Mouse (Mus musculus): ENCODE measurements around the gene Trim30d. TPM values are rescaled to one million over a fixed set of nuclear protein-coding genes. Genes with fewer than 3 reads are reported as not detected.
"Not testable (repeated sequence)": the region's sequence is repeated elsewhere in the genome, so short reads cannot be mapped to it uniquely, and the experiment has no call there.

Gene Trim30d
- polyA plus RNA-seq (2015; fragmentation: Nextera tagmentation; extraction: Ambion mirVana): 0.31 and 0.68 TPM in 2 replicates

DNA sequence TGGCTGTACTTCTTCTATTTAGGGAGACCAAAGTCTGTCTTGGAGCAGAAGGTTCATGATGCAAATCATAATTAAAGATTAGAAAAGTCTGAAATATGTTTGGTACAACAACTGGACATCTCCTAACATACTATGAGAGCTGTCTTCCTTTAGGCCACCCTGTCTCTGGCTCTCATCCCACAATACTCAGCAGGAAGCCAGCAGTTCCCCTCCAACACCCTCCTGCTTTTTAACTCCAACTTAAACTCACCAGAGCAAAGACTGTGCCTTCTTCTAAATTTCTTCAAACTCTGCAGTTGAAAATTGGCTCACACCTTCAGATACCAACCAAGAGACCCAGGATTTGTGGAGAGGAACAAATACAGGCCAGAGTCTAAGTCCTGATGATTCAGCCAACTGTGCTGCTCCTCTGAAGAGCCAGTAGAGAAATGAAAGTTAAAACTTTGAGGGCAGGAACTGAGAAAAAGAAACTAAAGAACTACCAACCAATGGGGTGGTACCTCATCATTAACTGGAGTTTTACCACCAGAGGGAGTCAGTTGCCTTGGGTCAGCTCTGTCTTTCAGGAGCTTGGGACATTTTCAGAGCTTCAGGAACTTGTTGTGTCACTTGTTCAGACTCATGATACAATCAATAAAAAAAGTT is at the start of gene Trim30d:
Gene Trim30d (minus strand): TSS at position 429 of the 645 bp plus-strand sequence.
- ATAC-seq (ENCODE audit: low FRiP score, low read depth); H3K9ac ChIP-seq; H3K27me3 ChIP-seq; H3K4me1 ChIP-seq (replicated peaks); H3K27ac ChIP-seq (replicated peaks); H3K4me2 ChIP-seq; H3K9me3 ChIP-seq; H3K36me3 ChIP-seq; H3K4me3 ChIP-seq: not testable (repeated sequence)

DNA sequence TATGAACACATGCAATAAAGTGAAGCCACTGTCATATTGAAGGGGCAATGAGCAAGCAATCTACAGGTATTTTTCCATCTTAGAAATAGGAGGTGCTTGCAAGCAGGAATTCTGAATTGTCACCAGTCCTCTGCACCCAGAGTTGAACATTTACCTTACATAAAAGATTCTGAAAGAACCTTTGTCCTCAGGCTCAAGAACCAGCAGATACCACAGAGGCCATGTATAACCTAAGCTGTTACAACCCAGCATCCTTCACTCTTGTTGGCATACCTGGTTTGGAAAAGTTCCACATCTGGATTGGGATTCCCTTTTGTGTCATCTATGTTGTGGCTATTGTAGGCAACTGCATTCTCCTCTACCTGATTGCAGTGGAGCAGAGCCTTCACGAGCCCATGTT is 45.1 kb upstream of the Trim30d start:
- H3K9ac ChIP-seq: no peak overlapping the region
- no peaks in the 10 kb centered on the region for H3K27me3 ChIP-seq
- H3K36me3 ChIP-seq: no peaks in the 10 kb centered on the region
- H3K4me2 ChIP-seq: no peak overlapping the region
- H3K4me3 ChIP-seq: no peak overlapping the region
- no peaks in the 10 kb centered on the region for H3K9me3 ChIP-seq
- ATAC-seq (ENCODE audit: low FRiP score, low read depth): no peak
- WGBS: 76% methylated on average over 1 of the region's 1 CpGs
- H3K27ac ChIP-seq (replicated peaks): no peak overlapping the region
- H3K4me1 ChIP-seq (replicated peaks): no peaks in the 10 kb centered on the region

DNA sequence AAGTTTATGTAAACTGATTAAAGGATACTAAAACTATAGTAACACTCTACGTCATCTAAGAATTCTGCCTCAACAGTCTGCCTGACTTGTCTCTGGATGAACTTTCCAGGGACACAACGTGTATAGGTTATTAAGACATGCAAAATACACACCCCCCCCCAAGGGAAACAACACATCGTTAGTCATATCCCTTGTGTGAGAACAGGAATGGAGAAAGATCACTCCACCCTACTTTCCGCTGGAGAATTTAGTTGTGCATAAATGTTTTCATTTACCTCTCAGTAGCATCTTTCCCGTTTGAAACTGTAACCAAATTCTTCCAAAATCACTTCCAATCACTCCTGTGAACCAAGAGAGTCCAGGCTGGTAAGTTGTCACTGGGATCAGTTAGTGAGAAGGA is 42.2 kb upstream of the Trim30d start, which contains the start of gene Olfr651:
Gene Olfr651 (plus strand): TSS at position 301 of the 400 bp plus-strand sequence.
- H3K4me3 ChIP-seq: no peak within 1 kb of the TSS
- no peak within 1 kb of the TSS for H3K9ac ChIP-seq
- no peak within 1 kb of the TSS for H3K4me2 ChIP-seq
- no peaks in the 10 kb centered on the region for H3K4me1 ChIP-seq (replicated peaks)
- no peaks in the 10 kb centered on the region for H3K9me3 ChIP-seq
- no peak within 1 kb of the TSS for H3K27ac ChIP-seq (replicated peaks)
- WGBS: 89% methylated on average over 5 of the region's 5 CpGs
- H3K27me3 ChIP-seq: no peaks in the 10 kb centered on the region
- no peak for ATAC-seq (ENCODE audit: low FRiP score, low read depth)
- H3K36me3 ChIP-seq: no peaks in the 10 kb centered on the region

DNA sequence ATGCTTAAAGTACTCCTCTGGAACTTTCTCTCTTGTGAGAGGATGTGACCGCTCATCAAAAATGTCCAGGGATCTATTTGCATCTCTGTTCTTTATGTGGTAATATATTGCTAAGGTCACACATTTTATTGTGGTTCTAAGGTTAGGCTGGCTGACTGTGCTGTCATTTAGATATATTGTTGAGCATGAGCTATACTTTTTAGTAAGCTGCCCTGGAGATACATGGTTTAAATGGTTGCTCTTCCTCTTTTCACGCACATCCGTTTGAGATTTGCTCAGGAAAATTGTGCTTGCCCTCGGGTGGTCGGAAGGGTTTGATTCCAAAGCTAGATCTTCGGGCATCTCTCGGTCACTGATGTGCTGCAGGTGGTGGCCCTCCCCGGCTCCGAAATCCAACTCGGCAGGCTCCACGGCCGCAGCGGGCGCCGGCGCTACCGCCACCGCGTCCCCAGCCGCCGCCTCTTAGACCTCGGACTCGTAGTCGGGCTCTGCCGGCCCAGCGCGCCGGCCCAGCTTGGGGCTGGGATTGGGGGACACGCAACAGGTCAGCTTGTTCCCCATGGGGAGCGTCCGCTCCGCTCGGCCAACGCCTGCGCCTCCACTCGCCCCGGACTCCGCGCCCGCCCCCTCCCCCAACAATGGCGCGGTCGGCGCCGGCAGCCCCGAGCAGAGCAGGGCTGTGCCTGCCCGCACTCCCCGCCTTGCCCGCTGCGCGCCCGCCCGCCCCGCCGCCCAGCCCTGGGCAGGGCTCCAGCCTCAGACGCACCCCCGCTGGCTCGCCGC is 5.9 kb downstream of the Trim30d start:
- ATAC-seq (ENCODE audit: low FRiP score, low read depth): peak; percentile 94

DNA sequence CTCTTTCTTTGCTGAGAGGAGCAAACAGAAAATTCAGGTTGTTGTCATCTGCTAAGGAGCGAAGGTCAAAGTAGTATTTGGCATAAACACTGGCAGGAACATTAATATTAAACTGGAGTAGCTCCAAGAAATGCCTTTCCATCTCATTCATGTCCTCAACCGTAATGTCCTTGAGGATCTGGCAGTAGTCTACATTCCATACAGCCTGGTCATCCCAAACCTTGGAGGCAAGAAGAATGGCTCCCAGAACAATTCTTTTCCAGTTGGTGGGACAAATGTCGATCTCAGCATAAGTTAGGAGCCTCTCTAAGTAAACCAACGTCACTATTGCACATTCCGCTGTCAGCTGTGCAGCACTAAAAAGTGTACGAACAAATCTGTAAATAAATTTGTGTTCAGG is 6.5 kb downstream of the Trim30d start:
- H3K36me3 ChIP-seq; H3K9ac ChIP-seq; H3K4me1 ChIP-seq (replicated peaks); ATAC-seq (ENCODE audit: low FRiP score, low read depth); H3K9me3 ChIP-seq; H3K27me3 ChIP-seq; H3K4me3 ChIP-seq; H3K27ac ChIP-seq (replicated peaks); H3K4me2 ChIP-seq: not testable (repeated sequence)
- WGBS: 75% methylated on average over 6 of the region's 6 CpGs

More for the DNA sequence above, 5.9 kb downstream of the Trim30d start:
- Histone ChIP-seq H3K9me3 (no peaks in the 10 kb centered on the region), H3K4me2 (peak overlapping the region; percentile 63), H3K4me1 (replicated peaks) (no peaks in the 10 kb centered on the region), H3K36me3 (no peaks in the 10 kb centered on the region), H3K27ac (replicated peaks) (no peak overlapping the region), H3K9ac (peak overlapping the region; percentile 41), H3K4me3 (peak overlapping the region; percentile 54), H3K27me3 (no peaks in the 10 kb centered on the region)
- WGBS: 3% methylated on average over 59 of the region's 59 CpGs

DNA sequence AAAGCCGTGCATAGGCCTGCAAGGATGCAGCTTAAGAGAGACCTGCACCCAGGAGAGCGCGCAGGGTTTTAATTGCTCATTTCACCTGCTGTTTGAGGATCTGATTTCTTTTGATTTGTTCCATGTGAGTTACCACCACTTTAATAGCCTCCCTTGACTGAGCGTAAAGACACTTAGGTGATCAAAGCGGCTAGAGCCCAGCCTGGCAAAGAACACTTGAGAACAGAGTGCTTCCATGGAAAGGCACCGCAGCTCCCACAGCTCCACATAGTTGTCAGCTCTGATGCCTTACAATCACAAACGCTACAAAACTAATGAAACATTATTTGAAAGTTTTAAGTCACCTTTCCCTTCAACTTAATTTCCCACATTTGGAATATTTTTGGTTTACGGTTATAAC is 8.2 kb downstream of the Trim30d start:
- not testable (repeated sequence) for H3K27me3 ChIP-seq; H3K27ac ChIP-seq (replicated peaks); H3K9ac ChIP-seq; H3K4me2 ChIP-seq; H3K4me3 ChIP-seq; H3K4me1 ChIP-seq (replicated peaks); H3K36me3 ChIP-seq; ATAC-seq (ENCODE audit: low FRiP score, low read depth); H3K9me3 ChIP-seq
- 72% methylated on average over 7 of the region's 8 CpGs for WGBS

DNA sequence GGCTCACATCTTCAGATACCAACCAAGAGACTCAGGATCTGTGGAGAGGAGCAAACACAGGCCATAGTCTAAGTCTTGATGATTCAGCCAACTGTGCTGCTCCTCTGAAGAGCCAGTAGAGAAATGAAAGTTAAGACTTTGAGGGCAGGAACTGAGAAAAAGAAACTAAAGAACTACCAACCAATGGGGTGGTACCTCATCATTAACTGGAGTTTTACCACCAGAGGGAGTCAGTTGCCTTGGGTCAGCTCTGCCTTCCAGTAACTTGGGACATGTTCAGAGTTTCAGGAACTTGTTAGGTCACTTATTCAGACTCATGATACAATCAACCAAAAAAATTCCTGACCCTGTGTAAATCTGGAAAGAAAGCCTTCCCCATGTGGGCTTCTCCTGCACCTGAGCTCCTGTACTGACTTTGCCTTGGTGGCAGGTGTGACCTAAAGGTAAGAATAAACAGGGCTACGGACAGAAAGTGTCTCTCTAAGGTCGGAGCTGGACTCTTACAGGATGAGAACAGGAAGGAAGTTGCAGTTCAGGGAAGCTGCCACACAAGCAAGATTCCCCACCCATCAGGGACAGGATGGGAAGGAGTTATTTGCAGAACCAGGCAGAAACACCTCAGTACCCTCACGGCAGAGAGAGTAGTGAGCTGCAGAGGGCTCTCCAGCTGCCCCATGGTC is 42.4 kb downstream of the Trim30d start, which contains the start of gene Trim30a:
Gene Trim30a (minus strand): TSS at position 129 of the 680 bp plus-strand sequence.
- Histone ChIP-seq H3K4me2 (no peak within 1 kb of the TSS), H3K9me3 (no peaks in the 10 kb centered on the region), H3K9ac (no peak within 1 kb of the TSS), H3K27ac (replicated peaks) (no peak within 1 kb of the TSS), H3K36me3 (no peaks in the 10 kb centered on the region), H3K4me1 (replicated peaks) (no peaks in the 10 kb centered on the region), H3K4me3 (no peak within 1 kb of the TSS), H3K27me3 (no peaks in the 10 kb centered on the region)
- 90% methylated on average over 3 of the region's 3 CpGs for WGBS
- ATAC-seq (ENCODE audit: low FRiP score, low read depth): no peak

DNA sequence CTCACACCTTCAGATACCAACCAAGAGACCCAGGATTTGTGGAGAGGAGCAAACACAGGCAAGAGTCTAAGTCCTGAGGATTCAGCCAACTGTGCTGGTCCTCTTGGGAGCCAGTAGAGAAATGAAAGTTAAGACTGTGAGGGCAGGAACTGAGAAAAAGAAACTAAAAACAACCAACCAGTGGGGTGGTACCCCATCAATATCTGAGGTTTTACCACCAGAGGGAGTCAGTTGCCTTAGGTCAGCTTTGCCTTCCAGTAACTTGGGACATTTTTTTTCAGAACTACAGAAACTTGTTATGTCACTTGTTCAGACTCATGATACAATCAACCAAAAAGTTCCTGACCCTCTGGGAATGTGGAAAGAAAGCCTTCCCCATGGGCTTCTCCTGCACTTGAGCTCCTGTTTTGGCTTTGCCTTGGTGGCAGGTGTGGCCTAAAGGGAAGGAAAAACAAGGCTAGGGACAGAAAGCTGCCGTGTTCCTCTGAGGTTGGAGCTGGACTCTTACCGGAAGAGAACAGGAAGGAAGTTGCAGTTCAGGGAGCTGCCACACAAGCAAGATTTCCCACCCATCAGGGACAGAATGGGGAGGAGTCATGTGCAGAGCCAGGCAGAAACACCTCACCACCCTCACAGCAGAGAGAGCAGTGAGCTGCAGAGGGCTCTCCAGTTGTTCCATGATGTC is 61.5 kb downstream of the Trim30d start:
- no peak overlapping the region for H3K4me2 ChIP-seq
- WGBS: 90% methylated on average over 2 of the region's 2 CpGs
- no peak overlapping the region for H3K9ac ChIP-seq
- H3K4me1 ChIP-seq (replicated peaks): no peaks in the 10 kb centered on the region
- no peaks in the 10 kb centered on the region for H3K36me3 ChIP-seq
- no peak for ATAC-seq (ENCODE audit: low FRiP score, low read depth)
- H3K4me3 ChIP-seq: no peak overlapping the region
- H3K27me3 ChIP-seq: no peaks in the 10 kb centered on the region
- H3K27ac ChIP-seq (replicated peaks): no peak overlapping the region
- no peaks in the 10 kb centered on the region for H3K9me3 ChIP-seq

Other genes with a start within 250 kb of the Trim30d start
- gene Trim5, start 219.8 kb downstream of the Trim30d start, polyA plus RNA-seq (2015; fragmentation: Nextera tagmentation; extraction: Ambion mirVana): 0.10 and 0.17 TPM in 2 replicates
- 1.9 TPM in 2 replicates for gene Trim12a, start 192.4 kb downstream of the Trim30d start, polyA plus RNA-seq (2015; fragmentation: Nextera tagmentation; extraction: Ambion mirVana)
- not detected in 2 replicates for gene Trim34b, start 178.4 kb downstream of the Trim30d start, polyA plus RNA-seq (2015; fragmentation: Nextera tagmentation; extraction: Ambion mirVana)
- gene Trim12c, start 154.5 kb downstream of the Trim30d start, polyA plus RNA-seq (2015; fragmentation: Nextera tagmentation; extraction: Ambion mirVana): 1.3 and 1.6 TPM in 2 replicates
- 0.13 TPM in 1 of 2 replicates, not detected in the other for gene Trim30b, start 138.0 kb downstream of the Trim30d start, polyA plus RNA-seq (2015; fragmentation: Nextera tagmentation; extraction: Ambion mirVana)
- gene Trim30c, start 107.0 kb downstream of the Trim30d start, polyA plus RNA-seq (2015; fragmentation: Nextera tagmentation; extraction: Ambion mirVana): 0.17 and 0.21 TPM in 2 replicates
- gene Trim30a, start 42.7 kb downstream of the Trim30d start, polyA plus RNA-seq (2015; fragmentation: Nextera tagmentation; extraction: Ambion mirVana): 0.41 and 0.94 TPM in 2 replicates
- not detected in 2 replicates for gene Olfr651, start 42.3 kb upstream of the Trim30d start, polyA plus RNA-seq (2015; fragmentation: Nextera tagmentation; extraction: Ambion mirVana)
- 0.05 TPM in 1 of 2 replicates, not detected in the other for gene Olfr652, start 53.1 kb upstream of the Trim30d start, polyA plus RNA-seq (2015; fragmentation: Nextera tagmentation; extraction: Ambion mirVana)
- 0.04 TPM in 1 of 2 replicates, not detected in the other for gene Olfr653, start 69.5 kb upstream of the Trim30d start, polyA plus RNA-seq (2015; fragmentation: Nextera tagmentation; extraction: Ambion mirVana)
- 0.07 TPM in 1 of 2 replicates, not detected in the other for gene Olfr654, start 79.2 kb upstream of the Trim30d start, polyA plus RNA-seq (2015; fragmentation: Nextera tagmentation; extraction: Ambion mirVana)
- 0.12 TPM in 1 of 2 replicates, not detected in the other for gene Olfr655, start 93.9 kb upstream of the Trim30d start, polyA plus RNA-seq (2015; fragmentation: Nextera tagmentation; extraction: Ambion mirVana)
- not detected in 2 replicates for gene Olfr656, start 106.1 kb upstream of the Trim30d start, polyA plus RNA-seq (2015; fragmentation: Nextera tagmentation; extraction: Ambion mirVana)
- not detected in 2 replicates for gene Olfr657, start 116.9 kb upstream of the Trim30d start, polyA plus RNA-seq (2015; fragmentation: Nextera tagmentation; extraction: Ambion mirVana)
- 0.13 and 0.27 TPM in 2 replicates for gene Olfr658, start 139.5 kb upstream of the Trim30d start, polyA plus RNA-seq (2015; fragmentation: Nextera tagmentation; extraction: Ambion mirVana)
- gene Olfr659, start 158.9 kb upstream of the Trim30d start, polyA plus RNA-seq (2015; fragmentation: Nextera tagmentation; extraction: Ambion mirVana): not detected in 2 replicates
- gene Olfr661, start 178.7 kb upstream of the Trim30d start, polyA plus RNA-seq (2015; fragmentation: Nextera tagmentation; extraction: Ambion mirVana): not detected in 2 replicates

Measured in hindbrain, embryonic 15.5 days (tissue).